Mouse (Mus musculus) frontal cortex, postnatal 36 days (tissue): ENCODE results near the gene Gm28038.

Source experiments
- DNase-seq, 2 experiments: peaks; one replicate each; pipeline ENCODE4 v3.0.0; 2022; ENCODE audit warnings: low spot score in 2 of 2

Gene Gm28038

GRCm38 (mm10) chr2:30285416-30286181 is 4.8 kb downstream of the Gm28038 start:
- DNase-seq, result peak in 1 of 2 experiments; percentile 23

GRCm38 (mm10) chr2:30286192-30287026 is 5.6 kb downstream of the Gm28038 start, which contains the start of the genes Dolk and Nup188:
Dolk (minus strand) TSS chr2:30286334.
Nup188 (plus strand) TSS chr2:30286397.
- DNase-seq, result peak; percentile 95

- DNase-seq, result peak in 1 of 2 experiments; percentile 34
These were observed 6.2 kb downstream of the Gm28038 start for GRCm38 (mm10) chr2:30287027-30287373.

GRCm38 (mm10) chr2:30299525-30299924 is 18.7 kb downstream of the Gm28038 start:
- DNase-seq, result no peak

GRCm38 (mm10) chr2:30299966-30300365 is 19.1 kb downstream of the Gm28038 start:
- DNase-seq, result no peak

- DNase-seq, result no peak
These were observed 25.2 kb downstream of the Gm28038 start for GRCm38 (mm10) chr2:30306087-30306486.

- no peak for DNase-seq
These were observed 28.5 kb downstream of the Gm28038 start for GRCm38 (mm10) chr2:30309351-30309750.

GRCm38 (mm10) chr2:30311481-30311880 is 30.6 kb downstream of the Gm28038 start:
- DNase-seq, result peak in 1 of 2 experiments; percentile 16

- no peak for DNase-seq
These were observed 35.3 kb downstream of the Gm28038 start for GRCm38 (mm10) chr2:30316136-30316535.

GRCm38 (mm10) chr2:30316955-30317354 is 36.1 kb downstream of the Gm28038 start:
- DNase-seq, result no peak

GRCm38 (mm10) chr2:30319260-30319659 is 38.4 kb downstream of the Gm28038 start:
- DNase-seq, result no peak

GRCm38 (mm10) chr2:30323111-30323510 is 42.3 kb downstream of the Gm28038 start:
- no peak for DNase-seq

- DNase-seq, result no peak
These were observed 44.5 kb downstream of the Gm28038 start for GRCm38 (mm10) chr2:30325296-30325695.

GRCm38 (mm10) chr2:30327276-30327675 is 46.4 kb downstream of the Gm28038 start:
- no peak for DNase-seq

GRCm38 (mm10) chr2:30328791-30329190 is 47.9 kb downstream of the Gm28038 start:
- no peak for DNase-seq

GRCm38 (mm10) chr2:30335324-30335723 is 54.5 kb downstream of the Gm28038 start:
- no peak for DNase-seq

GRCm38 (mm10) chr2:30336174-30336915 is 55.5 kb downstream of the Gm28038 start:
- no peak for DNase-seq

GRCm38 (mm10) chr2:30337179-30337578 is 56.3 kb downstream of the Gm28038 start:
- no peak for DNase-seq

- DNase-seq, result no peak
These were observed 61.2 kb downstream of the Gm28038 start for GRCm38 (mm10) chr2:30342061-30342460.

GRCm38 (mm10) chr2:30342544-30342943 is 61.7 kb downstream of the Gm28038 start:
- DNase-seq, result no peak

GRCm38 (mm10) chr2:30343601-30344137 is 62.8 kb downstream of the Gm28038 start:
- DNase-seq, result peak in 1 of 2 experiments; percentile 41
